Mouse (Mus musculus): ENCODE measurements at regions not wholly inside any gene's neighbourhood (a gene's known extent, or its start where the extent isn't known, plus 50 kb on each side); places are given as distances from the start of the nearest gene placed in this dataset.

DNA sequence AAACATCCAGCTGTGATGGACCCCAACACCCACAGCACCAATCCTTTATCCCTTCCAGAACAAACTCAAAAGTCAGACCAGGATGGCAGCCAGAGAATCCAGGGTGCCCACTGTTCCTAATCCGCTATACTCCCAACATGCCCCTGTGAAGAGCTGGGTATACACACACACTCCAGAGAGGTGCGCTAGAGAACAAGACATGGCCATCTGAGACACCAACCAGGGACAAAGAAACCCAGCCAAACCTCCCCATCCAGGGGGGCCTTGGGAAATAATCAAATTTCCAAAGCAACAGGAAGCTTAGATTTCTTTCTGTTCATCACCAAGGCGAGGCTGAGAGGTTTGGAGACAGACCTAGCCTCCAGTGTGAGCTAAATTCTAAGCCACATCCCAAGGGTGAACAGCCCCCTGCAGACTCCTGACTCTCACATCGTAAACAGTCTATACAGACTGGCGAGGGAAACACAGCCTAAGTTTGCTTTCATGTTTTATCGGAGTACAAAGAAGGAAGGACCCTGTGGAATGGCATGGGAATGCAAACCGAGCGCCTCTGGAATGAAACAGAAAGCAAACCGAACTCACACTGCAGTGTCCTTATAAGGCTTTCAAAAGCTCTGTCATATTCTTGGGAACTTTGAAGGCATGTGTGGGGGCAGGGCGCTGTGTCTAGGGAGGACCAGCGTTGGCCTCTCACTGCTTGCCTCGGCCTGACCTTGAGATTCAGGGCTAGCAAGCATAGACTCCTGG lies 85.9 kb upstream of the Sfswap start:
- no peak for ATAC-seq (replicated peaks; ENCODE audit: low FRiP score, poor library complexity, severe bottlenecking)

DNA sequence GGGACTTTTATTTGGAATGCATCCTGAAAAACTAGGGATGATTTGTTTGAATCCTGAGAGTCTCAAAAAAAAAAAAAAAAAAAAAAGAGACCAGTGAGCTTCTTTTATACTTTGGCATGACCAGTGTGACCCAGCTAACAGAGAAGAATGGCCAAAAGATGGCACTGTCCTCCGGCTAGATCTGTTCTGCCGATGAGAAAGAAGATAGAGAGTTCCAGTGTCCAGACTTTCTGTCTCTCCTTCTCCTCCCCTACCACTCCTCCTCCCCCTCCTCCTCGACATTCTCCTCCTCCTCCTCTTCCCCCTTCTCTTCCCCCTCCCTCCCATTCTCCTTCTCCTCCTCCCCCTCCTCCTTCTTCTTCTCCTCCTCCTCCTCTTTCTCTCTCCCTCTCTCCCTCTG lies 84.6 kb upstream of the Sfswap start:
- no peak for ATAC-seq (replicated peaks; ENCODE audit: low FRiP score, poor library complexity, severe bottlenecking)

DNA sequence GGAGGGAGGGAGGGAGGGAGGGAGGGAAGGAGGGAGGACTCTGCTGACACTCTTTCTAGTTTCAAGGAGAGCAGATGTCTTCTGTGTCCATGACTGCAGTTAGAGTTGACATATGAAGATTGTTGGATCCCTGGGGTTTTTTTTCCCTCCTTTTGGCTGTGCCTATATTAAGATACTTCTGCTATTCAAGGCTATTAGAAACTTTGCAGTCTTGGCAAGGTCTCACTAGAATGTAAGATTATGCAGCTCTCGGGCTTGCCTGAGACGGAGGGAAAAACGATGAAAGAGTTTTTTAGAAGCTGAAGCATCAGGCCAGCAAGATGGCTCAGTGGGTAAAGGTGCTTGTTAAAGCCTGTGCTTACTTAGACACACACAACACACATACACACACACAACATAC lies 83.5 kb upstream of the Sfswap start:
- no peak for ATAC-seq (replicated peaks; ENCODE audit: low FRiP score, poor library complexity, severe bottlenecking)

DNA sequence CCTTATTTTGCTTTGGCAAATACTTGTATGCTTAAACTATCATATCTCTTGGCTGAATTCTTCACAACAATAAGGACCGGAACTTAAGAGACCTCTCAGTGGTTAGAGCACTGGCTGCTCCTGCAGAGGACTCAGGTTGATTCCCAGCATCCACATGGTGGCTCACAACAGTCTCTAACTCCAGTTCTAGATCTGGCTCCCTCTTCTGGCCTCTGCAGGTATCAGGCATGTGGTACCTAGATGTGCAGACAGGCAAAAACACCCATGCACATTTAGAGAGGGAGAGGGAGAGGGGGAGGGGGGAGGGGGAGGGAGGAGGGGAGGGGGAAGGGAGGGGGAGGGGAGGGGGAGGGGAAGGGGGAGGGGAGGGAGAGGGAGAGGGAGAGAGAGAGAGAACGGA lies 80.0 kb upstream of the Sfswap start:
- ATAC-seq (replicated peaks; ENCODE audit: low FRiP score, poor library complexity, severe bottlenecking), result no peak

DNA sequence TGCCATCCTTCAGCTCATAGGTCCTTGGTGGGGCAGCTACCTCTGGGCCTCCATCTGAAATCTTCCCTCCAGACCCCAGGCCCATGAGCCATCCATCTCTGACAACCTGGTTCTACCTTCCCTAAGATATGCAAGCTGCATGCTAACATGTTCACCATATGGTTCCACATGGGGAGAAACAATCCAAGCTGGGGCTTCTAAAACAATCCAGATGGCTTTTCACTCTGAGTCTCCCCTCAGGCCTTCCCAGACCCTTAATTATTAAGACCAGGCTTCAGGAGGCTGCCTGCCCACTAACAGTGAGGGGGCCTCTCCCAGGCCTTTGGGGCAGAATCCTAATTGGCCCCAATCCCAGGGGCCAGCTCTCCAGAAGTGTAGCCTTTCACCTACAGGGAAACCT lies 71.1 kb upstream of the Sfswap start:
- no peak for ATAC-seq (replicated peaks; ENCODE audit: low FRiP score, poor library complexity, severe bottlenecking)

DNA sequence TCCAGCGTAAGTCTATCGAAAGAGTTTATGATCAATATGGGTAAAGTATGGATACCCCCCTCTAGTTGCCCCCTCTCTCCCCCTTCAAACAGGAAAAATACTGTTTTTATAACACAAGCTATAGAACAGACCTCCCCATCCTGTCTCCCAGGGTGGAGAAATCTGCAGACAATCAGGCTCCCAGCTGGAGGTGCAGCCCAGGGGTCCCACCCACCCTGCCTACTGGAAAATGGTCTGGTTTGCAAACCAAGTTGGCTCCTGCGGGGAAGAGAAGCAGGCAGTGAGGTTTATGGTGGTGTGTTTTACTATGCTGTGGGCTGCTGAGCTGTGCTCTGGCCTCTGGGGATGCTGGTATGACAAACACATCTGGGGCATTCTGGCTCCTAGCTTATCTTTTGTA lies 70.7 kb upstream of the Sfswap start:
- no peak for ATAC-seq (replicated peaks; ENCODE audit: low FRiP score, poor library complexity, severe bottlenecking)

DNA sequence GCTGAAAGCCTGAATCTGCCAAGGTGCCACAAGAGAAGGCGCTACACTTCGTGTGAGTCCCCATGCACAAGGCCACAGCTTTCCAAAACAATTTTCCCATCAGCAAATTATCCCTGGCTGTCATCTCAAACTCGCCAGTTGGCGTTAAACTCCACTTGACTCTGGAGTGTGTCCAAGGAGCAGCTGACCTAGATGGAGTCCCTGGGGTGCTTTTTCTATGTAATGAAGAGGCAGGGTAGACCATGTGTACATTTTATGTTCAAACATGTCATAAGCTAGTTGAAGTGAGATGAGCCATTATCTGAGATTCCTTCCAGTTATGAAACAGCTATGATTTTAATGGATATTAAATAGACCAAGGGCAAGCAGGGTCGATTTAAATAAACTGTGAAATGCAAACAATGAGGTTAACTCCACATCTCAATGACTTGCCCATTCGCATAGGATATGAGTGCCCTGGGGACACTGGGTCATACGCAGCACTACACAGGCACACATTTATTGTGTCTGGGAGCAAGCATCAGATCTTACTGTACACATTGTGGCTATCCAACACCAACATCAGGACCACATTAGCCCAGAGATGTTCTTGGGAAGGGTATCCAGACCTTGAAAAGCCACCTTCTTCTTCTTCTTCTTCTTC lies 51.0 kb upstream of the Sfswap start:
- ATAC-seq (replicated peaks; ENCODE audit: low FRiP score, poor library complexity, severe bottlenecking), result no peak

Data from erythroid progenitor cell, adult 5-6 weeks (primary cell).